Mouse (Mus musculus) lung, postnatal 0 days (tissue): ENCODE data around the gene Ugcg.

Experiments
- CTCF ChIP-seq: IDR thresholded peaks from 2 replicates; pipeline ENCODE4 v1.5.1; 2016; ENCODE audit warnings: antibody characterized with exemption, mild to moderate bottlenecking
- EP300 ChIP-seq: IDR thresholded peaks from 2 replicates; pipeline ENCODE4 v1.6.1; 2016; ENCODE audit warnings: antibody characterized with exemption, mild to moderate bottlenecking, control low read depth

GRCm38 (mm10) chr4:59264611-59265095, 75.6 kb downstream of the Ugcg start:
- TF ChIP-seq EP300 (no peak), CTCF (no peak)
